Mouse (Mus musculus): ENCODE data around the gene Trove2.

DNA sequence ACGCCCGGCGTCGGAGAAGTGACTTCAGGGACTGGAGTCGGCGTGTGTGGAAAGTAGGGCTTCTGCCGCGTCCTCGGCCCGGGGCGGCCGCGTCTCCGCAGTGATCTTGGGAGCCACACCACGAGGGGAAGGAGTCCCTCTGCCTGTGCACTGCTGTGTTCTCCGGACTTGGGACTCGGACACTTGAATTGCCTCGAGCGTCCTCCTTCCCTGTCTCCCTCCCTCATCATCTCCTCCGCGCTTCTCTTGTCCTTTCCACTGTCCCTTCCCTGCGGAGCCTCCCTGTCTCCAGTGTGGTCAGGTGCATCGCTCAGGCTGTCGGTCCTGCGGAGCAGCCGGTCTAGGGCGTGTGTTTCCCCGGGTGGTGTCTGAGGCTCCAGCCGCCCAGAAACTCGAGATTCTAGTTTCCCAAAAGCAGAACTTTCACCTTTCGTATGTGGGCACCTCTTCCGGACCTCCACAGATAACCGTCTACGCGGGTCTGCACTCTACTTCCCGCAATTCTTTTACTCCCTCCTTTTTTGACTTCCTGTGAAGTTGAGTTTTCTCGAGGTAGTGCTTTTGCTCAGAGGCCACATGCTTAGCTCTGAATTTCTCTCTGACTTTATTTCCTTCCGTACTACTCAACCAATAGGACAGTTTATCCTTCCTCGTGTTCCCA is 820 bp upstream of the Trove2 start:
- TF ChIP-seq POLR2A (IDR thresholded peaks at IDR 0.05; ENCODE audit: extremely low read depth, insufficient read depth, low read length) (no peak), CTCF (IDR thresholded peaks at IDR 0.05; ENCODE audit: extremely low read depth, insufficient read depth, low read length) (no peak)

Measured in cortical plate, adult 2 months (tissue).